Mouse (Mus musculus) liver, embryonic 14.5 days (tissue): ENCODE measurements around the gene Ccdc162.

Experiments
- CTCF ChIP-seq: IDR thresholded peaks from 2 replicates; pipeline ENCODE4 v1.5.1; 2016; ENCODE audit warnings: antibody characterized with exemption, low read depth, control low read depth
- EP300 ChIP-seq: IDR thresholded peaks from 2 replicates; pipeline ENCODE4 v1.6.1; 2016; ENCODE audit warnings: antibody characterized with exemption, low read depth

GRCm38 (mm10) chr10:41632062-41632461 is 84.4 kb downstream of the Ccdc162 start:
- TF ChIP-seq CTCF (peak; percentile 31), EP300 (no peak)
